Mouse (Mus musculus): ENCODE results near the gene Lmod2.

The Lmod2 gene

GRCm38 (mm10) chr6:24597500-24597899, at the start of gene Lmod2:
Gene Lmod2 (plus strand): TSS chr6:24597762.
- DNase-seq (ENCODE audit: low spot score) = no peak

DNA sequence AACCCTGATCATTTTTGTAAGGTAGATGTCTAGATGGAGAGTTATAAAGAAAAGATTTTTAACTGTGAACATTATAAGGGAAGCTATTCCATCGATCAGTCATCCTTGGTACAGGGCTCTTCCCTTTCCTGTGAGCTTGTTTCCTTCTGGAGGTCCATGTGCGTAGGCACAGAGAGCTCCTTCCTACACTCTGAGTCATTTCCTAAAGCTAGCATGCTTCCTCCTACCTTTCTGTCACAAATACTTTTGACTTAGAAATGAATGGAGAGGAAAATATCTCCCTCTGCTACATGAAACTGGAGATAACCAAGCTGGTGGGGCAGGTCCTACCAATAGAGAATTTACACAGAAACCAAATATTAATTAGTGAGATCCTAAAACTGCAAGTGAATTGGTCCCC, 47.8 kb upstream of the Lmod2 start:
- no peak for DNase-seq (ENCODE audit: low spot score)

DNA sequence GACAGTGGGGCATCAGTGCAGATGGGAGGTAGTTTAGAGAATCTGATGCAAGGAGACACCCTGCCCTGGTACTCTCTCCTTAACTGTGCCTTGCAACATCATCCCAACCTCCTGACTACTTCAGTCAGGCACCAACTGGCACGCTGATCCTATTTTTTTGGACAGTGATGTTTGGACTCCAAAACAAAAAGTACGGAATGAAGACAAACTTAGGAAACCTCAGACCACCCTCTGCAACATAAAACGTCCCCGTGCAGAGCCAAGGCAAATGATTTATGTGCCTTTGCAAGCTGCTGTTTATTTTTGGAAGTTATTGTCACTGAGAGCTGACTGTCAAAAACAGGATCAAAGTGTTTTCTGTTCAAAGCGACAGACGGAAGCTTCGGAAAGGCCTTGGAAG, 45.5 kb upstream of the Lmod2 start:
- no peak for DNase-seq (ENCODE audit: low spot score)

DNA sequence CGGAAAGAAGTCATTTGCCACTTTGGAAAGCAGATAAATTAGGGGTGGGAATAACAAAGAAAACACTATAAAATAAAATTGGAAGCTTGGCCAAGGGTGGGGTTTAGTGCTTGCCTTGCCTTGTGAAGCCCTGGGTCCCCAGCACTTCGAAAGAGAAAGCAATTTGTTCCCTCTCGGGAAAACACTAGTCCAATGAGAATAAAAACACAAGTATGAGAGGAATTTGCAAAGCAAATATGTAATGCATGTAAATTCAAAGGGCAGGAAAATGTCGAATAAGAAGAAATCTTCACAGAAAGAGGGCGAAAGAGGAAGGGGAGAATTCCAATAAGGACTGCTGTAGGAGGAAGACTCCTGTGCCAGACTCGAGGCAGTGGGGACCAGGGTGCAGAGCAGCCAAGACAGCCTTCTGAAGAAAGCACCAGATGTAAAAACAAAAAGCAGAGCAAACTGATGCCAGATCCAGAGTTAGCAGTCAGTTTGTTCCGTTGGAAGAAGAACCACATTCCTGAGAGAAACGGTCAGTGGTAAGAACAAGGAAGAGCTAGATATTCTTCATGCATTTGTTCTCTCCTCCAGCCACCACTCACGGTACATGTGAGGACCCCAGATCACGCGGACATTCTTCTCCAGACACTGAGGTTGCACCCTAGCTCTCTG, 43.0 kb upstream of the Lmod2 start:
- no peak for DNase-seq (ENCODE audit: low spot score)

DNA sequence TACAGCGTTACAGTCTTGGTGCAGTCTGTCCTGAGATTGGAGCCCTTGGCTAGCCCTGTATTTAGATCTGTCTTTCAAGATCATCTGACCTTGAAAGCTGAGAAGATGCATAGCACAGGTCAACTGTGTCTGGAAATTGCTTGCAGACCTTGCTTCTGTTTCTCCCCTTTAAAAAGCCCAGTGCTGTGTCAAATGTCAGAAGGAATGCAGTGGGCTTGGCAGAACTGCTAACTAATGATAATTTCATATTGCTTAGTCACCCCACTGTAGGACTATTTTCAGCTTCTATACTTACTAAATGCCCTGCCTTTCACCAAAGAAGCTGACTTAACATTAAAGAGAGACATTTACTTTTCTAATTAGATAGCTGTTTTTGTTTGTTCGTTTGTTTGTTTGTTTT, 42.1 kb upstream of the Lmod2 start:
- no peak for DNase-seq (ENCODE audit: low spot score)

DNA sequence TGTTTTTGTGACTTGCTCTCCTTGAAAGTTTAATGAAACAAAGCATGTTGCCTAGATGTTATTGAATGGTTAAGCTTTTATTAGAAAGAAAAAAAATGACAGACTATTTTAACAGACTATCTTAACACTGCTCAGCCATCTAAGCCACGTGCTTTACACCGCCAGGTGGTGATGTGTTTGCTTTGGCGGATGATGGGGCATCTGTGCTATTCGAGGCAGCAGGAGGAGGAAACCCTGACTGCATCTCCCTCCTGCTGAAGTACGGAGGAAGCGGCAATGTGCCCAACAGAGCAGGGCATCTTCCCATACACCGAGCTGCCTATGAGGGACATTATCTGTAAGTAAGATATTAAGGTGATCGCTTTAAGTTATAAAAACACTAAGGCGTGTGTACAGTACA, 33.5 kb upstream of the Lmod2 start:
- no peak for DNase-seq (ENCODE audit: low spot score)

DNA sequence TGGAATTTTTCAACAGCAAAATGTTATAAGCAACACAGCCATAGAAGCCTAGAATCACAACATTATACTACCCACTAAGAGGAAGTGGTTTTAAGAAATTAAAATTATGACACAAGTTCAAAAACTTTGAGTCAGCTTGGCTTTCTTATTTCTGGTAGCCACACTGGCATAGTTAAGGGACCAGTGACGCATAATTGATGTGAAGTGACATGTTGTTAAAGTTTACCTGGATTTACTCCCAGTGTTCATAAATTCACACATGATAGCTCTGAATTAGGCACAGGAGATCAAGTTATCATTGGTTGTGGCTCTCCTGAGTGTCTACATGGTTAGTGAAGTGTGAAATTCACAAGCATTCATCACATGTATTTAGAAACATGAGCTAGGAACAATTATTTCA, 32.7 kb upstream of the Lmod2 start:
- DNase-seq (ENCODE audit: low spot score) = no peak

DNA sequence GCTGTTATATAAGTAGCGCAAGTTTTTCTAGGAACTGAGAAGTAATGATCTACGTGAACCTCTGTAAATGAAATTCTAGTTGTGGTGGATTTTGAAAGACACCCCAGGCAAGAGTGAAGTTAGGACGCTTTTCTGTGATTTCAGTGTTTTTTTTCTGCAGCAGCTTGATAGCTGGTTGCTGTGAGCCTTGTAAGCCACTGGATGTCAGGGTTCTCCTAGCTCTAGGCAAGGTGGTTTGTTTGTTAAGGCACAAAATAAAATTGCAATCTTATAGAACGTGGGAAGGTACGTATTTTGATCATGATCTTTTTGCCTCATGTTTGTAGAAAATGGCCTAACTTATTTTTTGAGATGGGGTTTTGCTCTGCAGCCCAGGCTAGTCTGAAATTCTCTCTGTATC, 28.6 kb upstream of the Lmod2 start:
- DNase-seq (ENCODE audit: low spot score) = no peak

DNA sequence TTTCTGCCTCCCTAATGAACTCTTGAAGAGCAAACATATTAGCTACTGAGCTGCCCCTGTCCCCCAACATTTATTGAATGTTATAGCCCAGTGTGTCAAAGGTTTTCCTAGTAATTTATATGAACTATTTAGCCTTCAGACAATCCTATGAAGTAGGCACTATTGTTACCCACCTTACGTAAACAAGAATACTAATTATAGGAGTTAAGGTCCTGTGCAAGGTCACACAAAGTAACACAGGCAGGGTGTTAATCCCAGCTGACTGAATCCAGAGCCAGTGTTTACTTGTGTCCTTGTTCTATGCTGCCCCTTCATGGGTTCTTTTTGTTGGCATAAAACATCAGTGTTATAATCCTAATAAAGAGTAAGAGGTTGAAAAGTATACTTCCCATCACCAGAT, 27.9 kb upstream of the Lmod2 start:
- DNase-seq (ENCODE audit: low spot score) = no peak

DNA sequence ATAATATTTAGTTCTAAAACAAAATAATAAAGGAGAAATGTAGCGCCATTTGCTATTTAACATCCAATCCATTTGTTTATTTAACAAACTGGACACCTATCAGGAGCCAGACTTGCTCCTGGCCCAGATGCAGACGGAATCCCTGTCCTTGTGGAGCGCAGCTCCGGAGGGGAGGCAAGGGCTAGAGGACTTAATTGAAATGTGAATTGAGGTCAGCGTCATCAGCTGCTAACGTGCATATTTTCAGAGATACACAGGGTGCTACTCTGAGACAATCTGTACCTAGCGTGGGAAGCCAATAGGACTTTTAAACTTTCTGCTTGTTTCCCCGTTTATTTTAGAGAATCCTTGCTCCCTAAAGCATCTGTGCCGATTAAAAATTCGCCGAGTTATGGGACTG, 27.3 kb upstream of the Lmod2 start:
- DNase-seq (ENCODE audit: low spot score) = no peak

DNA sequence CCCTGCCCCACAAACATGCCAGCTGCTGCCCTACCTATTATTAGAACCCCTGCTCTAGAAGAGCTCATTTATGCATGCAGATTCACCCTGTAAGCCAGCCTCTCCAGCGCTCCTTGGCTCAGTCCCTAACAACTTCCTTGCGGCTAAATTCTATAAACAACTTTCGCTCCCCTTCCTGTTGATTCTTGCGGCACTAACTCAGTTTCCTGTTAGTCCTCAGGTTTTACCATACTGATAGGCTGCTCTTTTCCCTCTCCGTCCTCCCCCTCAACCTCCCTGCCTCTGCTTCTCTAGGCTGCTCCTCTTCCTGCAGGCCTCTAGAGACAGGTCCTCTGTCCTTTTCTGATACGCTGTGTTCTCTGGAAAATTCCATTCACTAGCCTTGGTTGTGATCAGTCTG, 26.4 kb upstream of the Lmod2 start:
- no peak for DNase-seq (ENCODE audit: low spot score)

DNA sequence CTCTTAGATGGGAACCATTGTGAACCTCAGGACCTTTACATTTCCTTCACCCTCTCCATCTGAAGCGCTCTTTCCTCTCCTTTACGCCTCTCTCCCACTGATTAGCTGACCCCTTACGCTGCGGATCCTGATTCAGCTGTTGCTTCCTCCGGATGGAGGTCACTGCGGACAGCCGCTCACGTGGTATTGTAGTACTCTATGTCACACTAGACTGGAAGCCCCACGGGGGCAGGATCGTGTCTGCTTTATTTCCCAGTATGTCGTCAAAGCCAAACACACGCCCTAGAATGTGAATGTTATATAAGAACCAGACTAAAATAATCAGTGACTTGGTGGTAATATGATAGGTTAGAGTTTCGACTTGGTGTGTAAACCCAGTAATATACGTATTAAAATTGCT, 25.1 kb upstream of the Lmod2 start:
- DNase-seq (ENCODE audit: low spot score) = no peak

GRCm38 (mm10) chr6:24573319-24573718, 24.2 kb upstream of the Lmod2 start:
- no peak for DNase-seq (ENCODE audit: low spot score)

GRCm38 (mm10) chr6:24583456-24583855, 14.1 kb upstream of the Lmod2 start:
- no peak for DNase-seq (ENCODE audit: low spot score)

- no peak for DNase-seq (ENCODE audit: low spot score)
These were observed 11.9 kb upstream of the Lmod2 start for GRCm38 (mm10) chr6:24585431-24586310.

GRCm38 (mm10) chr6:24586885-24587284, 10.7 kb upstream of the Lmod2 start:
- no peak for DNase-seq (ENCODE audit: low spot score)

DNA sequence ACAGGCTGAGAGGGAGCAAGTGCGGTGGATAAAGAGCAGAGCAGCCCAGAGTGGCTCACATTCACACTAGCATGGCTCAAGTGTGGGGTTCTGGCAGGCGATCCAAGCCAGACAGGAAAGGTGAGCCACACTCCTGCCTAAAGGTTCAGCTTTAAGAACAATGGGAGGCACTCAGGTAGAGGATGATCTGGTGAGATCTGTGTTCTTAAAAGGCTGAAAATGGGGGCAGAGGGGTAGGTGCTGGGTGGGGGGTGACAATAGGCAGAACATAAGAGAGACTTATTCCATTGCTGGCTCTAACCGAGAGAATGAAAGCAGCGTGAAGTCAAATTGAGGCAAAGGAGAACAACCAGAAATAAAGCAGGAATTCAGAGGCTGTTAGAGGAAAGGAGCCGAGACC, 7.3 kb upstream of the Lmod2 start:
- DNase-seq (ENCODE audit: low spot score) = no peak

GRCm38 (mm10) chr6:24591525-24592218, 5.9 kb upstream of the Lmod2 start:
- DNase-seq (ENCODE audit: low spot score) = no peak

GRCm38 (mm10) chr6:24599179-24599578, 1.6 kb downstream of the Lmod2 start:
- DNase-seq (ENCODE audit: low spot score) = no peak

- no peak for DNase-seq (ENCODE audit: low spot score)
These were observed 2.1 kb downstream of the Lmod2 start for GRCm38 (mm10) chr6:24599639-24600038.

DNA sequence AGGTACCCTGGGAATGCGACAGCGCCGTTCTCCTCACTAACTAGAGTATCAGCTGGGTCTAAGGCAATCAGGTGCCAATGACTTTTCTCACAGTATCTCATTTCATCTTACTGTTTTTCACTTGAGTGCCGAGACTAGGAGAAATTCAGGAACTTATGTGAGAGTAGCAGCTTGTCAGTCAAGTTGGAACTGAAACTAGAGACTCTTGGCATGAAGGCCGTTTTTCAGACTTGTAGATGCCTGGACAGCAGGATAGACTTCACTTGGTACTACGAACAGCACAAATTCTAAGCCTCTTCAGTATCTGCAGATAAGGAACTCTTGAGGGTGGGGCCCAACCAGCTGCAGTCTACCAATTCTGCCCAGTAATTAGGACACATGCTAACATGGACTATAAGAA, 2.6 kb downstream of the Lmod2 start:
- no peak for DNase-seq (ENCODE audit: low spot score)

GRCm38 (mm10) chr6:24600726-24601125, 3.2 kb downstream of the Lmod2 start:
- DNase-seq (ENCODE audit: low spot score) = no peak

- no peak for DNase-seq (ENCODE audit: low spot score)
These were observed 4.1 kb downstream of the Lmod2 start for GRCm38 (mm10) chr6:24601668-24602067.
